26 mouse cellular contexts compared by ENCODE assay signal in the genomic region with DNA sequence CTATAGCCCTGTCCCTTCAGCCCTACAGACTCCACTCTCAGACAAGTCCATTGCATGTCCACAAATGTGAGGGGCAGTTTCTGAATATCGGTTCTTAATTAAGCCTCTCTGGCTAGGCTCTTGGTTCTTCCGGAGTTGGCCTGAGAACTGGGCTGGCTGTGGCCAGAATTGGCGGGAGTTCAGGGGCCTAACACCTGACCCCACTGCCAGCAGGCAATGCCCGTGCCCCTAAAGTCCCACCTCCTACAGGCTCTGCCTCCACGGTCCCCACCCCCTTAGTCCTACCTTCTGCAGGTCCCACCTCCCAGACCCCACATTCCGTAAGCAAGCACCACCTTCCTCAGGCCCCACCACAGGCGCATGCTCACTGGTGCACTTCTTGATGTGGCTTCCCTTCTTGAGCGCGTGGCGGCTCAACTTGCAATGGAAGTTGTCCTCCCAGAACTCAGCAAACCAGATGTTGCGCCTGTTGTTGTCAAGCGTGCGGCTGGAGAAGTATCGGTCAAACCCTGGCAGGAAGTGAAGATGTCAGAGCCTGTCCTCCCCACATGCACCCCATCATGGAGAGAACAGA.
DNase-seq lines count a peak whose midpoint lies in the region; TF ChIP-seq lines count a peak whose summit lies in the region.
"Had no signal": no experiment of that assay in that cellular context is flagged by ENCODE, and none has a peak within 500 bp of the region (broad histone marks: within the 10 kb centered on the region; RNA-seq: fewer than 3 reads in every experiment).

No protein-coding gene starts in this region.

- no peak overlapping the region for H3K27ac ChIP-seq in heart, adult 2 months
- H3K27ac ChIP-seq: embryonic facial prominence, embryonic 12.5 days; forebrain, embryonic 15.5 days; hindbrain, embryonic 12.5 days; hindbrain, postnatal 0 days; intestine, embryonic 15.5 days; liver, embryonic 12.5 days; macrophage; midbrain, embryonic 13.5 days; stomach, embryonic 15.5 days had no signal

- TF ChIP-seq POLR2A in heart, adult 2 months (IDR thresholded peaks at IDR 0.05; ENCODE audit: insufficient read depth, low read depth, low read length), result no peak

- no peaks in the 10 kb centered on the region for H3K4me1 ChIP-seq in heart, adult 2 months (ENCODE audit: control insufficient read depth, insufficient read depth, low read length)
- H3K4me1 ChIP-seq: embryonic facial prominence, embryonic 12.5 days; intestine, embryonic 15.5 days; liver, embryonic 12.5 days had no signal

- 85% methylated on average over 14 of the region's 14 CpGs for WGBS in heart, adult 2 months

- no peak for TF ChIP-seq EP300 in heart, adult 2 months (IDR thresholded peaks at IDR 0.05; ENCODE audit: insufficient read depth, low read depth, low read length)

- intact Hi-C loops in heart, adult 2 months (cut with DNase I), result no loop called here

- TF ChIP-seq CTCF in heart, adult 2 months (IDR thresholded peaks at IDR 0.05), result no peak

- no peak overlapping the region for H3K4me3 ChIP-seq in heart, adult 2 months
- H3K4me3 ChIP-seq: embryonic facial prominence, embryonic 12.5 days; forebrain, embryonic 15.5 days; hindbrain, embryonic 12.5 days; intestine, embryonic 15.5 days; liver, embryonic 12.5 days; midbrain, embryonic 13.5 days; stomach, embryonic 15.5 days had no signal

- H3K27me3 ChIP-seq in heart, adult 2 months (ENCODE audit: control insufficient read depth, insufficient read depth, low read length), result no peaks in the 10 kb centered on the region
- H3K27me3 ChIP-seq: embryonic facial prominence, embryonic 12.5 days; forebrain, embryonic 15.5 days; hindbrain, embryonic 12.5 days; intestine, embryonic 15.5 days; midbrain, embryonic 13.5 days; stomach, embryonic 15.5 days had no signal

- H3K9ac ChIP-seq in heart, adult 2 months (ENCODE audit: low read depth, low read length), result no peak overlapping the region
- H3K9ac ChIP-seq: embryonic facial prominence, embryonic 12.5 days; forebrain, embryonic 15.5 days; hindbrain, embryonic 12.5 days; intestine, embryonic 15.5 days; liver, embryonic 12.5 days; liver, postnatal 0 days; midbrain, embryonic 13.5 days; stomach, embryonic 15.5 days had no signal

- peak; percentile 62 to 69 for DNase-seq in cerebellum, adult 18-20 months
- no peak for DNase-seq in cerebellum, postnatal 4 days (ENCODE audit: low spot score in 2 of 2)
- peak; percentile 81 for DNase-seq in cerebellum, adult 9-11 months
- peak; percentile 77 for DNase-seq in thymus, postnatal 0 days (ENCODE audit: low spot score)
- DNase-seq in thymus, postnatal 4 days, result peak; percentile 73
- DNase-seq in heart, adult 2 months, result no peak
- no peak for DNase-seq in adipocyte (ENCODE audit: low spot score)
- DNase-seq in spleen, adult 12 weeks (ENCODE audit: low spot score), result no peak
- DNase-seq: adrenal gland, adult 8-10 months; gastrocnemius, postnatal 10 days; heart, postnatal 36 days; kidney, adult 2 months; kidney, postnatal 10 days; layer of hippocampus, postnatal 36 days; left cerebral cortex, postnatal 4 days; liver, postnatal 0 days; lung, postnatal 10 days had no signal

- H3K36me3 ChIP-seq in heart, adult 2 months (ENCODE audit: control insufficient read depth, insufficient read depth, low read length), result no peaks in the 10 kb centered on the region
- H3K36me3 ChIP-seq: embryonic facial prominence, embryonic 12.5 days; forebrain, embryonic 15.5 days; hindbrain, embryonic 12.5 days; intestine, embryonic 15.5 days; liver, embryonic 12.5 days; midbrain, embryonic 13.5 days; stomach, embryonic 15.5 days had no signal

- H3K79me2 ChIP-seq in heart, adult 2 months (replicated peaks; ENCODE audit: control insufficient read depth, insufficient read depth, low read length), result no peaks in the 10 kb centered on the region

Comparison
In these comparisons a context has a peak if more than half of its experiments do, and no peak if none do; other contexts are left out.
1. DNase-seq: peak in cerebellum, adult 18-20 months (2 of 2), cerebellum, adult 9-11 months (single experiment), thymus, postnatal 0 days (single experiment) and thymus, postnatal 4 days (single experiment); none in cerebellum, postnatal 4 days (0 of 2), heart, adult 2 months (0 of 2), adipocyte (single experiment) and spleen, adult 12 weeks (single experiment).